Mouse (Mus musculus) erythroblast, embryonic 14.5 days (primary cell): Measurements from ENCODE around the gene Hspa12b. TPM values are rescaled to one million over a fixed set of nuclear protein-coding genes. Genes with fewer than 3 reads are reported as not detected.
A peak's percentile ranks its signal among the peaks of the same experiment; 100 is the strongest.
"Not testable (repeated sequence)": the region's sequence is repeated elsewhere in the genome, so short reads cannot be mapped to it uniquely, and the experiment has no call there.

Experiments used
- H3K27me3 ChIP-seq: 2 replicates; pipeline ENCODE4 v1.6.1; 2012; ENCODE audit warnings: inconsistent platforms; ENCODE audit not compliant: control insufficient read depth
- H3K36me3 ChIP-seq: 2 replicates; pipeline ENCODE4 v1.6.1; 2012; ENCODE audit warnings: mild to moderate bottlenecking, inconsistent platforms; ENCODE audit not compliant: control insufficient read depth
- H3K4me1 ChIP-seq: 2 replicates; pipeline ENCODE4 v1.6.1; 2012; ENCODE audit warnings: inconsistent platforms; ENCODE audit not compliant: control insufficient read depth
- H3K4me3 ChIP-seq: replicated peaks from 2 replicates; pipeline ENCODE3; 2012; ENCODE audit warnings: moderate library complexity, mild to moderate bottlenecking, inconsistent platforms
- H3K9me3 ChIP-seq: 2 replicates; pipeline ENCODE4 v1.6.1; 2012; ENCODE audit warnings: low read length, inconsistent platforms, mixed read lengths; ENCODE audit not compliant: control insufficient read depth
- GATA1 ChIP-seq: IDR thresholded peaks from 2 replicates; pipeline ENCODE4 v1.6.1; 2012; ENCODE audit warnings: low read length, inconsistent platforms, mixed read lengths
- TAL1 ChIP-seq: IDR thresholded peaks from 3 replicates; pipeline ENCODE4 v1.6.1; 2012; ENCODE audit warnings: low read length, inconsistent platforms, mixed read lengths
- polyA plus RNA-seq: library from polyadenylated mRNA; stranded (reverse); fragments of >175 nt; gene quantifications from 2 replicates; pipeline ENCODE4 v1.2.3, GENCODE M21; 2012

Gene Hspa12b
- polyA plus RNA-seq, 1 experiment = 0.20 TPM

DNA sequence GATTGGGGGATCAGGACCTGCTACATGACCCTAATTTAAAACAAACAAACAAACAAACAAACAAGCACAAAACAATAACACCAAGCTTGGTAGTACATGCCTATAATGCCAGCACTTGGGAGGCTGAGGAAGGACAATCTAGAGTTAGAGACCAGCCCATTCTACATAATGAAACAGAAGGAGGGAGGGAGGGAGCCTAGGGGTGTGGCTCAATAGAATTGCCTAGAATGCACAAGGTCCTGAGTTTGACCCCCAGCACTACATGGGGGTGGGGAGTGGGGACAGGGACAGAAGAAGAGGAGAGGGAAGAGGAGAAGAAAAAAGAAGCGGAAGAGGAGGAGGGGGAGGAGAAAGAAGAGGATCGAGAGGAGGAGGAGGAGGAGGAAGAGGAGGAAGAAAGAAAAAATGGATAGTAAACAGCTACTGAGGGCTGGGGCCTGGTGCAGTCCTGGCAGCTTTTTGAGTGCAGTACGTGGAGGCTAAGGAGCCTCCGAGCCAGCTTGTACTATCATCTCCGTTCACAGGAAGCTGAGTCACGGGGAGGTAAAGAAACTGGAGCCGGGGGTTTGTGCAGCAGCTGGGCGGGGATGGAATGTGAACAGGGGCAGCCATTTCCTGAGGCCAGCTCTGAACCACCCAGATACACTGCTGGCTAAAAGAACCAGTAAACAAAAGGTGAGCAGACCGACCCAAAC lies 30.8 kb upstream of the Hspa12b start:
- no peak for TF ChIP-seq GATA1
- no peak for TF ChIP-seq TAL1
- no peaks in the 10 kb centered on the region for H3K27me3 ChIP-seq
- no peaks in the 10 kb centered on the region for H3K9me3 ChIP-seq
- H3K4me3 ChIP-seq = peak overlapping the region; percentile 46
- peaks cover 43% of the 10 kb centered on the region for H3K4me1 ChIP-seq
- H3K36me3 ChIP-seq = no peaks in the 10 kb centered on the region

GRCm38 (mm10) chr2:131097087-131097486 lies 30.0 kb upstream of the Hspa12b start:
- H3K9me3 ChIP-seq = no peaks in the 10 kb centered on the region
- H3K27me3 ChIP-seq = peaks cover under 1% of the 10 kb centered on the region; the same call in 1 of the 2 replicates
- peaks cover 43% of the 10 kb centered on the region for H3K4me1 ChIP-seq
- no peak for TF ChIP-seq GATA1
- TF ChIP-seq TAL1 = no peak
- H3K4me3 ChIP-seq = no peak overlapping the region
- no peaks in the 10 kb centered on the region for H3K36me3 ChIP-seq

GRCm38 (mm10) chr2:131101530-131101929 lies 25.6 kb upstream of the Hspa12b start:
- no peak for TF ChIP-seq TAL1
- Histone ChIP-seq H3K9me3 (no peaks in the 10 kb centered on the region), H3K27me3 (peaks cover 24% of the 10 kb centered on the region), H3K4me1 (peaks cover 16% of the 10 kb centered on the region), H3K36me3 (no peaks in the 10 kb centered on the region), H3K4me3 (no peak overlapping the region)

- no peaks in the 10 kb centered on the region for H3K36me3 ChIP-seq
- peaks cover 44% of the 10 kb centered on the region for H3K27me3 ChIP-seq
- no peak overlapping the region for H3K4me3 ChIP-seq
- H3K9me3 ChIP-seq = no peaks in the 10 kb centered on the region
- no peak for TF ChIP-seq TAL1
- no peak for TF ChIP-seq GATA1
- H3K4me1 ChIP-seq = no peaks in the 10 kb centered on the region
Measured at GRCm38 (mm10) chr2:131104021-131104420, 23.1 kb upstream of the Hspa12b start.

GRCm38 (mm10) chr2:131105061-131105460 lies 22.0 kb upstream of the Hspa12b start:
- not testable (repeated sequence) for H3K36me3 ChIP-seq, H3K9me3 ChIP-seq, H3K4me3 ChIP-seq, H3K4me1 ChIP-seq
- H3K27me3 ChIP-seq = peaks cover 44% of the 10 kb centered on the region

- no peaks in the 10 kb centered on the region for H3K36me3 ChIP-seq
- H3K4me3 ChIP-seq = no peak overlapping the region
- TF ChIP-seq TAL1 (no peak), GATA1 (no peak)
- H3K4me1 ChIP-seq = peaks cover 1% of the 10 kb centered on the region; the same call in 1 of the 2 replicates
- no peaks in the 10 kb centered on the region for H3K9me3 ChIP-seq
- H3K27me3 ChIP-seq = peaks cover 48% of the 10 kb centered on the region
Measured at GRCm38 (mm10) chr2:131105989-131106388, 21.1 kb upstream of the Hspa12b start.

- H3K27me3 ChIP-seq = peaks cover 33% of the 10 kb centered on the region
- H3K36me3 ChIP-seq = no peaks in the 10 kb centered on the region
- H3K9me3 ChIP-seq = no peaks in the 10 kb centered on the region
- peaks cover 5% of the 10 kb centered on the region for H3K4me1 ChIP-seq
- TF ChIP-seq TAL1 = no peak
- TF ChIP-seq GATA1 = no peak
- H3K4me3 ChIP-seq = no peak overlapping the region
Measured at GRCm38 (mm10) chr2:131118968-131119574, 8.0 kb upstream of the Hspa12b start.

- Histone ChIP-seq H3K9me3 (no peaks in the 10 kb centered on the region), H3K4me3 (no peak overlapping the region), H3K36me3 (no peaks in the 10 kb centered on the region; the same call in 1 of the 2 replicates), H3K27me3 (peaks cover 50% of the 10 kb centered on the region), H3K4me1 (peaks cover 54% of the 10 kb centered on the region)
- no peak for TF ChIP-seq GATA1
- no peak for TF ChIP-seq TAL1
Measured at GRCm38 (mm10) chr2:131124166-131124565, 2.9 kb upstream of the Hspa12b start.

- Histone ChIP-seq H3K9me3 (no peaks in the 10 kb centered on the region), H3K4me3 (no peak overlapping the region), H3K36me3 (no peaks in the 10 kb centered on the region; the same call in 1 of the 2 replicates), H3K4me1 (peaks cover 64% of the 10 kb centered on the region), H3K27me3 (peaks cover 50% of the 10 kb centered on the region)
- TF ChIP-seq GATA1 (no peak), TAL1 (no peak)
Measured at GRCm38 (mm10) chr2:131125157-131125963, 1.7 kb upstream of the Hspa12b start.
